Mouse (Mus musculus) A20 (cell line): Measurements from ENCODE around the gene Csrp3.

Experiments
- DNase-seq: peaks from one replicate; pipeline ENCODE4 v3.0.0-alpha.2; 2011; ENCODE audit warnings: low read depth, low spot score

Gene Csrp3

DNA sequence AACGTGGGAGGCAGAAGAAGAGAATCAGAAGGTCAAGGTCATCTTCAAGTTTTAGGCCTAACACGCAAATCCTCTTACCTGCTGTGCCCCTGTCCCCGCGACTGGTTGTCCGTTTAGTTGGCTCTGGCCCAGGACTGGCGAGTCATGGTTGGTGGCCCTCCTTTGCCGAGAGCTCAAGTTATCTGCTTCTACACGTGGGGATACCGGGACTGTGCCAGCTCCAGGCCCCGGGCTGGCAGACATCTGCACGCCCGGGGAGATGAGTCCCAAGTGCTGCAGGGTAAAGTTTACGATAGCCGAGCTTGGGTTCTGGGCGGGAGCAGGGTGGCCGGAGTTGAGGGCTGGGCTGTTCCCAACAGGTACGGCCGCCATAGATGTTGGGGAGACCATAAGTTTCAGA lies 19.7 kb upstream of the Csrp3 start:
- no peak for DNase-seq

DNA sequence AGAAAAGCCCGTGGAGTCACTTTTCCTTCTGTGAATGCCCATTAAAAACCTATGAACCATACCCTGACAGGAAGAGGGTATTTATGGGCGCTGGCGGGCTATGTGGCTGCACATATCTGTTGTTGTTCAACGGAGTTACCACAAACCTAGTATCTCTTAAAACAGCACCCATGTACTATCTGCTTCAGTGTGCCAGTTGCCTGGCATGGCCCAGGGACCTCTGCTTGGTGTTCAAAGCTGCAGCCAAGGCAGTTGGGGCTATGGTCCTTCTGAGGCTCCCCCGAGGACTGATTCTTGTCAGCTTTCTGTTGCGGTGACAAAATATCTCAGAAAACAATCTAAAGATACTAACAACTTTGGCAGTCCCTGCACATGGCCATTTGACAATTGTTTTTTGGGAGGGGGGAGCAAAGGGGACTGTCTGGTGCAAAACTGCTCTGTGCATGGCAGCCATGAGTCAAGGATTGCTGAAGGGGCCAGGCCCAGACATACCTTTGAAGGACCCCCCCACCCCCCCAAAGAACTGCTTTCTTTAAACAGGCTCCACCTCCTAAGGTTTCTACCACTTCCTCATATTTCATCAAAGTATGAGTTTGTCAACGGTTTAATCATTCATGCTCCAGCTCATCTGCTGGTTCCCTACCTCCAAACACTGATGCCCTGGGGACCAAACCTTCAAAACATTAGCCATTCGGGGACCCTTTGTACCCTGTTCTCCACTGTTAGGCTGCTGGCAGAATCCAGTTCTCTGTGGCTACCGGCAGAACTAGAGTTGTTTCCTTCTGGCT lies 17.0 kb upstream of the Csrp3 start:
- DNase-seq = peak; percentile 15

DNA sequence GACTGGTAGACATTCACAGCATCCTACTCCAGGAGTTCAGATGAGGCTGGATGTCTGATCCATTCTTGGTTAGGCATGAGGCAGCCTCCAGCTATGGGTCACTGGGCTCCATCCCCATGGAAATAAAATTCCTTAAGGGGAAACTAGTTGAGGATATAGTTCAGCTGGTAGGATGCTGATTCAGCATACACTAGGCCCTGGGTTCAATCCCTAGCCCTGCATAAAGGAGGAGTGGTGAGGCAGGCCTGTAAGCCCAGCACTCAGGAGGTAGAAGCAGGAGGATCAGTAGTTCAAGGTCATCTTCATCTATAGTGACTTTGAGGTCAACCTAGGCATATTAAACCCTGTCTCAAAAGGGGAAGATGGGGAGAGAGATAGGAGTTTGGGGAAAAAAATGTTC lies 16.4 kb upstream of the Csrp3 start:
- no peak for DNase-seq

DNA sequence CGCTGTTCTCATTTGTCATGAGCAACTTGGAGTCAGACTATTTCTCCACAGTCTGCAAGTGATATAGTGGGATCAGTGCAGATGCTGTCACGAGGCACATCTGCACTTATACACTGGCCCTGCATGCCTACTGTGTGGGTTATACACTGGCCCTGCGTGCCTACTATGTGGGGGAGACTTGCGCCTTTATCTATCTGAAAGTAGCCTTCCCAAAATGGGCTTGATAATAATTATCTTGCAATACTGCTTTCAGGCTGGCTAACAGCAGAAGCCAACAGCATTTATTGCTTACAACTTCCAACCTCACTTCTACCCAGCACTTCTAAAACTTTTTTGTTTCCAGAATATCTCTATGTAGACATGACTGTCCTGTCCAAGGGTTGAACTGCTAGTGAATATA lies 14.0 kb upstream of the Csrp3 start:
- DNase-seq = no peak

DNA sequence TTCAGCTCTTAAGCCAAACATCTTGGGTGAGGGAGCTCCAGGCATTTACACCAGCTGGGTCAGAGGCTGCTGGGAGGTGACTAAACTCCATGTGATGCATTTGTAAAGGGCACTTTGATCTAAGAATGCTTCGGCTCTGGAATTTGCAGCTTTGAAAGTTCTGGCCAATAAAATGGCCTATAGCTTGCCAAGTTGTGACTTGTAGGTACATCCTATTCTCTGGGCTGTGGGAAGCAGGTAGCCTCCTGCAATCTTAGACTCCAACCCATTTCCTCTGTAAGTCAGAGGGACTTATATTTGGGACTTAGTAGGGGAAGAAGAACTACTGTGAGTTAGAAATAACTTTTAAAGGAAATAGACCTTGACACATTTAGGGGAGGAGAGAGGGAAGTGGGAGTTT lies 13.1 kb upstream of the Csrp3 start:
- DNase-seq = no peak

DNA sequence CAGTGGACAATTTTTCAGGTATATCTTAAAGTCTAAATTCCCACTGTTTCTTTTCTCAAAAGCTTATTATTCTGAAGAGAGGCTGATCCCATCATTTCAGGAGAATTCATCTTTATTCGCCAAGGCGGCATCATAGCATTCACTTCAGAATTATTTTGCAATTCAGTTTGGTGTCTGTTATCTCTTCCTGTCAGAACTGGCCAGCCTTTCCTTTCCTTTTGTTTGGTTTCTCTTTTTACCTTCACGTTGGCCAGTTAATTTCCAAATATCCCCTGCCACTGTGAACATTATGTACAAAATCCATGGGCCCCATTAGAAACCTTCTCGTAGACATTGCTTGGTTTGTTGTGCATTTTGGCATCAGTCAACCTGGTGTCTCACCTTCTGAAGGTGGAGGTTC lies 11.5 kb upstream of the Csrp3 start:
- no peak for DNase-seq

DNA sequence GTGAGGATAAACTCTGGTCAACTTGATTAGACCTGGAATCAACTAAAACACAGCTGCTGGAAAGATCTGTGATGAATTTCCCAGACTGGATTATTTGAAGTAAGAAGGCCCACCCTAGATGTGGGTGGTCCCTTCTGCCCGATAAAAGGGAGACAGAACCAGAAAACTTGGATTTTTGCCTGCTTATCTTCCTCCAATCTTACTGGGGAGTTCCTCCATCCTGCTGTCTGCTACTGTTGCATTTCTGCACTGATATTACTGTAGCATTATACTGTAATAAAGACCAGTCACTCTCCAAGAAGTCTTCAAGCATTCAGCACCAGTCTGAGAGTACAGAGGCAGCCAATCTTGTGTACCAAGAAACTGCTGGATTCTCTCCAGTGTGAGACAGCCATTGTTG lies 10.4 kb upstream of the Csrp3 start:
- DNase-seq = no peak

DNA sequence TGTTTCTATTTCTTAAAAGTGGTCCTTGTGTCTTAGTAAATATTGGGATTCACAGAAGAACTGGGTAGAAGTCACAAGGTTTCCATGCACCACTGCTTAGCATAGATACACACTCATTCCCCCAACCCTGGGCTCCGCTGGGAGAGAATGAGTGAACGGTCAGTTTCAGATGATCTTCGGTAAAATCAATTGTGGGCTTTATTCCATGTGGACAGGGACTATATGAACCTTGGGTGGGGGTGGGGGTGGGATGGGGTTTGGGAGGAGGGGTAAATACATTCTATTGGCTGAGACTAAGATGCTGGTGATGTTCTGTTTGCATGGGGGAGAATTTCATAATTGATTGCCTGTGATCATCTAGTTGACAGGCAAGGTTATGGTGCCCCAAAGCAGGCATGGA lies 7.6 kb upstream of the Csrp3 start:
- no peak for DNase-seq

DNA sequence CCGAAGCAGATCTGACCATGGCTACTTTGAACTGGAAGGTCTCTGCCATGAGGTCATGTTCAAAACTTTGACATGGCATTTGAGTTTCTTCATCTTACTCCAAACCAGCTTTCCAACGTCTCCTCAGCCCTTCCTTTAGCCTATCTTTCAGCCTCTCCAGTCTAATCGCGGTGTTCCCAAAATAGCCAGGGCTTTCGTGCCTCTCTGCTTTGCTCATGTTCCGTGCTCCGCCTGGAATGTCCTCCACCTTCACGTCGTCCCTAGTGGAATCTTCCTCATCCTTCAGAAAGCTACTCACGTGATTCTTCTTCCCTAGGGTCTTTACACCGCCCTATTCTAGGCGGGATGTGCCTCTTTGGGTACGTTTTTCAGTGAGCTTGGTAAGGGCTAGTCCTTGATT lies 5.7 kb upstream of the Csrp3 start:
- no peak for DNase-seq

DNA sequence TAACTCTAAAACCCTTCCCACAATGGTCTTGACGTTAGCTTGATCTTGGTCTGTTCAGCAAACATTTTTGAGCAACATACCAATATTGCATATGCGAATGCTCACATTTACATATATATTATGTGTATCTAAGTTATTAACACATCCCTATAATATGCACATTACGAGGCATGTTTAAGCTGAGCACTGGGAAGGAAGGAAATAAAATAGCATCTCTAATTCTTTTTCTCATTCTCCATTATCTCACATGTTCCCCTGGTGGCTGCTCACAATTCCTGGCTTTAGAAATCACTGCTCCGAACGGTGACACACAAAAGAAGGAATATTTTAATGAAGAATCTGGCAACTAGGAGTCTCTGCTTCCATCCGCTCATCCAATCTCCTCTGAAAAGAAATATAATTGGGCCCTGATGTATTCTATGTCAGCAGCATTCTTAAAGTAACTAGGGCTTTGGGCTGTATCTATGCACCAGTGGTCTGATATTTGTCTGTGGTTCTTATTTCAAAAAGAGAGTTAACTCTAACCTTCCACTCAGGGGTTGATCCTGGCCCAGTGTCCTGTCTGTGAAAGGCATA lies 3.8 kb upstream of the Csrp3 start:
- DNase-seq = no peak

DNA sequence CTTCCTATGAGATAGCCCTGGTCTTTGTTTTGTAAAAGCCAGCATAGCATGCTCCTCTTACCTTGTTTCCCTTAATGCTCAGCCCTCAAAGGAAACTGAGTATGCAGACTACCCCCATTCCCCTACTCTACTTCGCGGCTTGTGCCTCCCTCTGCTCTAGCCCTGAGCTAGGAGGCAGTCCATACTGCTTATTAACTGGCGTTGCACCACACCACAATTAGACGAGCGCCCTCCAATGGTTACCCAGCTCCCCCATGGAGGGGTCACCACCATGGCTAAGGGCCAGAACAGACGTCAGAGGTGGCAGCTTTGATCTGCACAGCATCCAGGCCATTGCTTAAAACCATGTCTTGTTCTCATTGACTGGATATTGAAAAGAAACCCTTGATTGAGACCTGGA lies 1.1 kb downstream of the Csrp3 start:
- DNase-seq = no peak

DNA sequence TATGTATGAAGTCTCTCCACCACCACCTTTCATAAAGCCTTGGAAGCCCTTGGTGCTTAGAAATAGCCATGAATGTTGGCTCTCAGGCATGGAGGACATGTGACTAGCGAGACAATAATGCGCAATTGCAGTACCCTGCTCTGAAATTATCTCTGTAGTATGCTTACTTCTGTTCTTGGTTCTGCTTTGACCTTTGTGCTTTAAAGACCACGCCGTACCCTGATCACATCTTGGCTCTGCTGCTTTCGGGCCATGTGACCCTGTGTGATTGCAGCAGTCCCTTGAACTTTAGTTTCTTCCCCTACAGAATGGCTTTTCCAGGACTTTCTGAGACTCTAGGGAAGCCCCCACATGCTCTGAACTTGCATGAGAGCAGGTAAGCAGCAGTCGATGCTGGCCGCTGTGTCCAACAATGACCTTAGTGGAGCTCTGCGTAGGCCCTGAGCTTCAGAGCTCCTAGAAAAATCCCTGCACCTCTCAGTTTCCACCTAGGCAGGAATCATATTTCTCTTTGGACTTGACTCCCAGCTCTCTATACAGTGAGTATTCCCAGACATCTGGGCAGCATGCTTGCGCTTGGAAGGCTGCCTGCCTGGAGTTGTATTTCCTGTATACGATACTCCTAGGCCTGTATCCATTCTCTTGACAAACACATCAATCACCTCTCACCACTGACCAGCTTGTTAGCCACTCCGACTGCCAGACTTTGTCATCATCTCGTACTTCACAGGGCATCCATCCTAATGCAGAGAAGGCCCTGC lies 2.4 kb downstream of the Csrp3 start:
- DNase-seq = no peak

DNA sequence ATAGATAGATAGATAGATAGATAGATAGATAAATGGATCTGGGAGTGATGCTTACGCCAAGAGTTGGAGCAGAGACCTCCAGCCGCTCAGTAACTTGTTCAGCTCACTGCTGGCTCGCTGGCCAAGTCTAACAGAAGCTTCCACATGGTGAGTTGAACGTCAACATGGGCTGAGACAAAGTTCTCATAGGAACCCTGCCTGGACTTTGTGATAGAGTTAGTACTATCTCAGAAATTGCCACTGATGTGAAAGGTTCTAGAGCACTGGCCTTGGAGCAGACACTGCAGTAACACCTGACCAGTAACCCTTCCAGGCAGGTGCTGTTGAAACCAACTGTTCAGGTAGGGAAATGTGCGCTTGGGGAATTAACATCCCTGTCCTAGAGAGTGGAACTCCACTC lies 4.3 kb downstream of the Csrp3 start:
- DNase-seq = no peak

DNA sequence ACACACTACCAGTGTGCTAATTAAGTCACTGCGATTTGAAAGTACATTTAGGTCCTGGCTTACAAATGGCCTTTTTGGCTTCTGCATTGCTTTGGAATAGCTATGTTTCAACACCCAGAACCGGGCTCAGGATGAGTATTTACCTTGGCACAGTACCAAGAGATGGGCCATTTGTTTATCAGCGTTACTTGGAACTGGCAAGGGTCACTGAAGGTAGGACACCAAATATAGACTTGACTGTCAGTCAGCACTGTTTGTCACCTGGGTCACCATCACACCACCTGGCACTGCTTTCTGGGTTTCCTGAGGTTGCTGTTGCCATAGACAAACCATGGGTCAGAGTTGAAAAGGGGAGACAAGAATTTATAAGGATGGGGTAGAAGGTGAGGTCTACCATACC lies 5.5 kb downstream of the Csrp3 start:
- no peak for DNase-seq

DNA sequence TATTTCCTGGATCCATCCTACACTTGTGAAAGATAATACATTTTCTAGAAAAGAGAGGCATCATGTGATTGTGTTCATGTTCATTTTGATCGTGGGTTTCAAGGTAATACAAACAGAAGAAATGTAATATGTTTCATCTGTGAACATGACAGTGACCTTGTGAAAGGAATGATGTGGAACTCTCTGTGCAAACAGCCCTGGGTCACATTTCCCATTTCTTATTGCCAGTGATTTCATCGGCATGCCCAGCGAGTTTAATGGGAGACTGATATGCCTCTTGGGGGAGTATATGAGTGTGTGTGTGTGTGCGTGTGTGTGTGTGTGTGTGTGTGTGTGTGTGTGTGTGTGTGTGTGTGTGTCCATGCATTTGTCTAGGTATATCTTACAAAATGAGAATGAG lies 6.3 kb downstream of the Csrp3 start:
- DNase-seq = no peak

DNA sequence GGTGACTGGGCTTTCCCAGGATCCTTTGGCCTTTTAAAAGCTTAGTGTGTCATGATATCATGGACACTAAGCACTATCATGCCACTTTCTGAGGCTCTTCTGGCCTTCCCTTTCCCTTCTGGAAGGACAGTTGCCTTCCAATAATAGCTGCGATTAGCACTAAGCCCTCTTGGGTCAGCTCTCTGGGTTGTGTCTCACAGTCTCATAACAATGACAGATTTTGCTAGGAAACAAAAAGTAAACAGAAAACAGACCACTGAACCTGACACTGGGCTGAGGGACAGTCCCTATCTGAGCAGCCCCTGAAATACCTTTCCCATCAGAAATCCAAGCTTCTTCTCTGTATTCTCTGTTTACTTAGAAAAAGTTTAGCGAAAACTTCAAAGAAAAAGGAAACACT lies 7.3 kb downstream of the Csrp3 start:
- no peak for DNase-seq

DNA sequence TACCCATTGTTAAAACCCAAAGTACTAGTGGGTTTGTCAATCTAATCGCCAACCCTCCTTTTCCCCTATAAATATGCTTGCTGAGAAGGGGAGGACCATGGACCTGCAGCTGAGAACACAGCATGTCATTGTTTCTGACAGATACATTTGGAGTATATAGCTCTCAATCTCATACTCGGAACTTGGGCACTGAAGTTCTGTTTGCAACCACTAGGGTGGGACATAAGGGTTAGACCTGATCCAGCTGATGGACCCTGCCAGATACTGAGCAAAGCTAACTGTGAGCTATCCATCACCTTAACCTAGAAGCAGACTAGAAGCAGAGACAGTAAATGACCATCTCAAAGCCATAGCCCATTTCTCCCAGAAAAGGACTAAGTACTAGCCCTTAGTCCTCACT lies 9.4 kb downstream of the Csrp3 start:
- DNase-seq = peak; percentile 24

DNA sequence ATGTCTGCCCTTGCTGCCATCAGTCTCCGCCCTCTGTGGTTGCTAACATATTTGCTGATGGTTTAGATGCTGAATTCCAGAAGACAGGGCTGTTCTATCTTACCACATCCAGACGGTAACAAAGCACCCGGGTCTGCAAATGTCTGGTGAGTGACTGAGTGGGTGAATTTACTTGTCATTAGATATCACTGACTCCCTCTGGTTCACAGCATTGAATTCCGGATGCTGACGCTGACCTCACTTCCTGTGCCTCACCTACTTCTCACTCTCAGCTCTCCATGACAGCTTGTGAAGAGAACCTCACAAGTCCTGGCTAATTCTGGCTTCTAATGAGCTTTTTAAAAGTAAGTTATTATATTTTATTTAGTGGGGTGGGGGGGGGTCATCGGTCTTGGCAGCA lies 10.9 kb downstream of the Csrp3 start:
- no peak for DNase-seq

DNA sequence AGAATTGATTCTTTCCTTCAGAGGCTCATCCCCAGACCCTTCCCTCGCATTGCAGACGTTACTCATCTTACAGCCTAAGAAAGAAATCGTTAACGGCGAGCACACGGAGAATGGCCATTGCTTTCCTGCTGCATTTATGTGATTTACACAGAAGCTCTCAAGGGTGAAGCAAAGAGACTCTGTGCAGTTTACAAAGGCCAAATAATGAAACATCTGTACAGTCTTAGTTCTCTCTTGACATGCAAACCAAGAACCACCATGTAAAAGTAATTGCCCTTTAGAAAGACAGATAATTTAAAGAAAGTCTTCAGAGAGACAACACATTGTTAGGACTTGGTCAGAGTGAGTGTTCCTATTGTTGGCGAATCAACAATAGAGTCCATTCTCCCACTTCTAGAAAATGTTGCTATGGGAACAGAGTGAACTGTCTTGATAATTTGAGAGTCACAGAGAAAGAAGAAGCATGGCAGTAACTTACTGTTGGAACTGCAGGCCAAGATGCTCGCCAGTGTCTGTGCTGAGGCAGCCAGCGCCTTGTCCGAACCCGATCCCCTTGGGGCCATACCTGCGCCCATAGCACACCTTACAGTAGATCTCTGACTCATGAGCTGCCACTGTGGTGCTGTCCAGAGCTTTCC lies 12.7 kb downstream of the Csrp3 start:
- DNase-seq = no peak

DNA sequence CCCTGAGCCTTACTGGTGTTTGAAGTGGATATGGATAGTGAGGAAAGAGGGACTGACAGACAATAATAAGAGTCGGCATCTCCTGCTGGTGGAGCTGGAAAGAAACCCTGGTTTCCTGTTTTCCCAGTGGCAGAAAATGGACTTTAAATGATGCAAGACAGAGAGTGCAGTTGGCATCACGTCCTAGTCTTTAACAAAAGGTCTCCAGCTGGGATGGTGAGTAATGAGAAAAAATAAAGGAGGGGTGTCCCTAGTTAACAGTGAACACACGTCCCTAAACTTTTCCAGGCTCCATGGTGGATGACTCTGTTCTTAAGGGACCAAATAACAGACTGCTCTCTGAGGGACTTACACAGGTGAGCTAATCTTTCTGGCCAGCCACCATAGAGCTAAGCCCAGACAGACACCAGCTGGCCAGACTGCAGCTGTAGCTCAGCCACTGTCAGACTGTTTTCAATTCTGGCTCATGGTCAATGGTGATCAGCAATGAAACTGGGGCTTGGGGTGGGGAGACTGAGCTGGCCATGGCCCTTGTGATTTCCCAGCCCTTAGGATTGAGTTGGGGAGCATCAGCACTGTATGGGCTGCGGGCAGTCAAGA lies 13.4 kb downstream of the Csrp3 start:
- no peak for DNase-seq

DNA sequence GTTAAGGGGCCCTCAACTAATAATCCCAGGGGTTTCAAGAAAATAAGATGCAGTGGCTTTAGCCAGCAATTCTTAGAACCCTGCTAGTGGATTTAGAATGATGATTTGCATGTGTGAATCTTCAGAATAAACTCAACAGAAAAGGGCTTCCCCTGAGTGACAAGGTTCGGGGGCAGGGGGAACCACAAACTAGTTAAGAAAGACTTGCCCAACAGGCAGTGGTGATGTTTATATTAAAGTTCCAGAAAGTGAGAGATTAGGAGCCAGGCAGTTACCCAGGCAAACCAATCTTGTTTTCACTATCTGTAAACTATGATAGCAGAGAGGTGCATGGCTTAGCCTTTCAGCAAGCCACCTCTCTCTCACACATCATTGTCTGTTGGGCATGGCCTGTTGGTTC lies 15.1 kb downstream of the Csrp3 start:
- no peak for DNase-seq

DNA sequence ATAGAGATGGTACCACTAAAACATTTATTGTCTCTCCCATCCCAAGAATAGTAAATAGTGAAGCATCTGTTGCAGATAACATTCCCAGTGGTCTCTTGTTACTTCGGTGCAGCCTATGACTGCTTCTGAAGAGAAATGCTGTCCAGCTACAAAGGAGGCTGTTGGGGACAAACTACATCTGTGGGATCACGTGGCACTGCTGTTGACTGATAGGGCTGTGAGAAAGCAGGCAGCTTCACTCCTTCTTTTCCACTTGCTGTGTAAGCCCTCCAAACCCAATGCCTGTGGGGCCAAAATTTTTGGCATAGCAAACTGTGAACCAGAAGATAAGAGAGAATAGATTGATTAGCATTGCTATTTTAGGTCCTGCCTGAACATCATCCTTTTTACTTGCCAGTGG lies 17.4 kb downstream of the Csrp3 start:
- no peak for DNase-seq
